Mouse (Mus musculus): ENCODE results near the gene Egf.

DNA sequence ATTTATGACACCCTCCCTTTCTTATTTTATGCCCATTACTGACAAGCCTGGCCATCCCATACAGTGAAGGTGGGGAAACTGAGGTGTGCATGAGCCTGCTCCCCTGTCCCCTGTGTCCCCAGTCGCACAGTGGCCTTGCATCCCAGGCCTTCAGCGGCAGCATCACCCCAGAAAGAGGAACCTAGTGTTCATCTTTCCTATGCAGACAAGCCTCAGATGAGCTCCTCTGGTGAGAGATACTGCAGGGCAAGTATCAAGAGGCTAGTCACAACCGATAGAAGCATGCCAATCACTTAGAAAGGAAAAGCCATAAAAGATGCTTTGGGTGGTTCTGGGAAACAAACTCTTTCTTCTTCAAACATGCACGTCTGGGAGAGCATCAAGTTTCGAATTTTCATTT is 25.2 kb downstream of the Egf start:
- TF ChIP-seq CTCF (IDR thresholded peaks at IDR 0.05; ENCODE audit: borderline replicate concordance, control insufficient read depth, extremely low read depth, insufficient read depth, low read length, poor library complexity): no peak
- TF ChIP-seq POLR2A (IDR thresholded peaks at IDR 0.05; ENCODE audit: control insufficient read depth, extremely low read depth, insufficient read depth, low read length, poor library complexity): no peak
